Mouse (Mus musculus) stomach, embryonic 16.5 days (tissue): ENCODE results near the gene Tmem175. TPM values are rescaled to one million over a fixed set of nuclear protein-coding genes. Genes with fewer than 3 reads are reported as not detected.
A peak's percentile ranks its signal among the peaks of the same experiment; 100 is the strongest.

Experiments used
- ATAC-seq: fragments of 200-750 bp; cut with Nextera tagmentation; 2 replicates; pipeline ENCODE4 v1.8.0; 2017; ENCODE audit warnings: moderate number of reproducible peaks, moderate TSS enrichment; ENCODE audit not compliant: insufficient read depth, low FRiP score
- H3K27ac ChIP-seq: fragments of 300-500 bp; sonication (generic); 2 replicates; pipeline ENCODE4 v1.5.1; 2014; ENCODE audit warnings: low read length
- H3K27me3 ChIP-seq: fragments of 300-500 bp; sonication (generic); 2 replicates; pipeline ENCODE4 v1.6.1; 2014; ENCODE audit warnings: low read length, control low read depth, mixed read lengths; ENCODE audit not compliant: control insufficient read depth, insufficient read depth
- H3K36me3 ChIP-seq: fragments of 300-500 bp; sonication (generic); 2 replicates; pipeline ENCODE4 v1.6.1; 2014; ENCODE audit warnings: low read length; ENCODE audit not compliant: control insufficient read depth, insufficient read depth
- H3K4me1 ChIP-seq: fragments of 300-500 bp; sonication (generic); 2 replicates; pipeline ENCODE4 v1.6.1; 2014; ENCODE audit warnings: low read length, control low read depth, mixed read lengths; ENCODE audit not compliant: control insufficient read depth, insufficient read depth
- H3K4me2 ChIP-seq: fragments of 300-500 bp; sonication (generic); 2 replicates; pipeline ENCODE4 v1.6.1; 2014; ENCODE audit warnings: low read depth, low read length, mixed read lengths
- H3K4me3 ChIP-seq: fragments of 300-500 bp; sonication (generic); replicated peaks from 2 replicates; pipeline ENCODE4 v1.5.1; 2014; ENCODE audit warnings: mild to moderate bottlenecking, low read length
- H3K9ac ChIP-seq: fragments of 300-500 bp; sonication (generic); 2 replicates; pipeline ENCODE4 v1.6.1; 2014; ENCODE audit warnings: low read length
- H3K9me3 ChIP-seq: fragments of 300-500 bp; sonication (generic); replicated peaks from 2 replicates; pipeline ENCODE4 v1.6.1; 2016; ENCODE audit warnings: low read length, control low read depth; ENCODE audit not compliant: control insufficient read depth
- WGBS: fragments of 180-500 bp; shearing (Covaris S2); extraction: QIAGEN DNeasy Blood & Tissue Kit; methylation state at CpG from one replicate; pipeline ENCODE4 v1.1.7; 2014; 5-methylcytosine and 5-hydroxymethylcytosine counted together
- polyA plus RNA-seq: library from polyadenylated mRNA; unstranded; fragments of >200 nt; fragmentation: Nextera tagmentation; extraction: Ambion mirVana; gene quantifications from 2 replicates; pipeline ENCODE4 v1.2.1, GENCODE M21; 2015

The Tmem175 gene
- polyA plus RNA-seq, 1 experiment from 2014 or later, result 27.1 TPM

DNA sequence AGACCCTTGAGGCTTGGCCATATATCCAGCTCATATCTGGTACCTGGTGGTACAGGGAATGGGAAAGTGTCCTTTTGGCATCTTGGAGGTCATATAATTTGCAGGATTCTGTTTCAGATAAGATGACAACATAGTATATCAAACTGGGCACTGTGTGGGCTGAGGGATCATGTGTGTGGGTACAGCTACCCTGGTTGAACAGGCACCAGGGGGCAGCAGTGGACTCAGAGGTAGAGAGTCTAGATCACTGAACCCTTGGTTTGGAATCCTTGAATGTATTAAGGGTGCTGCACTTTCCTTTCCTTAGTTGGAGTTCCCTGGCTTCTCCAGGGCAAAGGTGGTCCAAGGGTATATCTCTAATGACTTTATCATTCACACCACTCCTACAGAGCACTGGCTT lies 41.2 kb downstream of the Tmem175 start:
- Histone ChIP-seq H3K4me2 (no peak overlapping the region), H3K27me3 (no peaks in the 10 kb centered on the region), H3K4me1 (peaks cover 19% of the 10 kb centered on the region; the same call in 1 of the 2 replicates), H3K9me3 (no peaks in the 10 kb centered on the region), H3K9ac (no peak overlapping the region), H3K36me3 (peaks cover 12% of the 10 kb centered on the region), H3K27ac (no peak overlapping the region), H3K4me3 (no peak overlapping the region)
- peak; percentile 20; the same call in 1 of the 2 replicates for ATAC-seq

- no peak for ATAC-seq
- Histone ChIP-seq H3K9ac (no peak overlapping the region), H3K4me2 (no peak overlapping the region), H3K27me3 (no peaks in the 10 kb centered on the region), H3K9me3 (no peaks in the 10 kb centered on the region), H3K4me1 (peaks cover 21% of the 10 kb centered on the region), H3K27ac (no peak overlapping the region), H3K4me3 (no peak overlapping the region), H3K36me3 (peaks cover 12% of the 10 kb centered on the region)
- 92% methylated on average over 12 of the region's 12 CpGs for WGBS
Observed at GRCm38 (mm10) chr5:108671757-108672156, 42.2 kb downstream of the Tmem175 start.

DNA sequence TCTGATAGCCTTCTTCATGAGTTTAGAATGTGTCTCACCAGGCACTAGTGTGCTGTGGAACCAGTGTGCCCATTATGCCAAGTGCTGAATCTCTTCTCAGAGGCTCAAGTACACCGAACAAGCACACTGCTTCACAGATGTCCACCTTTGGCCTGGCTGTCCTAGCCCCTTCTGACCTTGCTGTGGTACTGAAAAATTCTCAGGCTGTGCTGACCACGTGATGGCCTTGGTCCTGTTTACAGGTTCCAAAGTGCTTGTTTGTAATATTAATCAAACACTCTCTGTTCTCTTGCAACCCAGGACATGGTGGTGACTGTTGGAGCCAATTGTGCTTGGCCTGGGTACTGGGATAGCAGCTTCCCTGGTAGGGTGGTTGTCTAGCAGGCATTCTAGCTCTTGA lies 45.1 kb downstream of the Tmem175 start:
- Histone ChIP-seq H3K9ac (no peak overlapping the region), H3K36me3 (peaks cover 12% of the 10 kb centered on the region), H3K4me3 (no peak overlapping the region), H3K27me3 (no peaks in the 10 kb centered on the region), H3K4me1 (peaks cover 24% of the 10 kb centered on the region), H3K9me3 (no peaks in the 10 kb centered on the region), H3K4me2 (no peak overlapping the region), H3K27ac (no peak overlapping the region)
- ATAC-seq, result no peak
- WGBS, result 68% methylated on average over 2 of the region's 2 CpGs

GRCm38 (mm10) chr5:108675251-108675816 lies 45.8 kb downstream of the Tmem175 start, which contains the start of gene Slc26a1:
Slc26a1 (minus strand) TSS chr5:108675569.
- Histone ChIP-seq H3K27me3 (no peaks in the 10 kb centered on the region), H3K4me1 (peaks cover 17% of the 10 kb centered on the region), H3K27ac (no peak within 1 kb of the TSS), H3K4me3 (no peak within 1 kb of the TSS), H3K9me3 (no peaks in the 10 kb centered on the region), H3K9ac (no peak within 1 kb of the TSS), H3K4me2 (no peak within 1 kb of the TSS), H3K36me3 (peaks cover 12% of the 10 kb centered on the region)
- WGBS, result 54% methylated on average over 9 of the region's 9 CpGs
- ATAC-seq, result peak; percentile 7; the same call in 1 of the 2 replicates

GRCm38 (mm10) chr5:108676772-108677498 lies 47.4 kb downstream of the Tmem175 start:
- Histone ChIP-seq H3K9me3 (no peaks in the 10 kb centered on the region), H3K27me3 (no peaks in the 10 kb centered on the region), H3K4me3 (peak overlapping the region; percentile 39), H3K36me3 (peaks cover 6% of the 10 kb centered on the region), H3K27ac (peak overlapping the region; percentile 49), H3K9ac (peak overlapping the region; percentile 66), H3K4me2 (peak overlapping the region; percentile 59), H3K4me1 (peaks cover 17% of the 10 kb centered on the region)
- 14% methylated on average over 5 of the region's 5 CpGs for WGBS
- peak; percentile 49; the same call in 1 of the 2 replicates for ATAC-seq

DNA sequence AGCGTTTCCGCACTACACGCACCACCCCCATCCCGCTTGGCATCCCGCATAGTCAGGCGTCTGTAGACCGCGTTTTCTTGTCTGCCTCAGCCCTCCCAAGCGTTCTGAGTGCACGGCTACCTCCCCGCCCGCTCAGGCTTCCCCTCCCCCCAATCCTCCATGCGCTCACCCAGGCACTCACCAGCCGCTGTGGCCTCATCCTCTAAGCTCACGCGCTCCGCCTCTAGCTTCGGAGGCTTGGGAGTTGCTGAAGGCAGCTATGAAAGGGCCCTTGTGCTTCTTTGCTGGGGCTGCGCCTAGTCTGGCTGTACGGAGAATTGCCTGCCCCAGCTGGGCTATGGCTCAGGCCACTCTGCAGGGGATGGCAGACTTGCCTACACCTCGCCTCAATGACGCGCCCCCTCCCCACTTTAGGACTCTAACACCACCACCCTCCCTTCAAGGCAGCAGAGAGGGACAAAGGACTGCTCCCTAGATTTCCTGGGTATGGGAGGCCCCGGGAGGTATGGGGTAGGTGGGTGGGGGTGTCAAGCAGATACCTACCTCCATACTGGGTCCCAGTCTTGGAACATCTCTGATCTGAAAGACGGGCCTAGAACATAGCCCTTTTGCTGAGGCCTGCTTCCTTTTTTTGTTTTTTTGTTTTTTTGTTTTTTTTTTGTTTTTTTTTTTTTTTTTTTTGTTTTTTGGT lies 48.2 kb downstream of the Tmem175 start:
- no peaks in the 10 kb centered on the region for H3K9me3 ChIP-seq
- no peaks in the 10 kb centered on the region for H3K27me3 ChIP-seq
- ATAC-seq, result peak; percentile 69
- peak overlapping the region; percentile 59 for H3K4me2 ChIP-seq
- peaks cover 17% of the 10 kb centered on the region for H3K4me1 ChIP-seq
- peak overlapping the region; percentile 39 for H3K4me3 ChIP-seq
- H3K9ac ChIP-seq, result peak overlapping the region; percentile 66
- peak overlapping the region; percentile 49 for H3K27ac ChIP-seq
- H3K36me3 ChIP-seq, result no peaks in the 10 kb centered on the region; the same call in 1 of the 2 replicates
- 5% methylated on average over 25 of the region's 25 CpGs for WGBS

DNA sequence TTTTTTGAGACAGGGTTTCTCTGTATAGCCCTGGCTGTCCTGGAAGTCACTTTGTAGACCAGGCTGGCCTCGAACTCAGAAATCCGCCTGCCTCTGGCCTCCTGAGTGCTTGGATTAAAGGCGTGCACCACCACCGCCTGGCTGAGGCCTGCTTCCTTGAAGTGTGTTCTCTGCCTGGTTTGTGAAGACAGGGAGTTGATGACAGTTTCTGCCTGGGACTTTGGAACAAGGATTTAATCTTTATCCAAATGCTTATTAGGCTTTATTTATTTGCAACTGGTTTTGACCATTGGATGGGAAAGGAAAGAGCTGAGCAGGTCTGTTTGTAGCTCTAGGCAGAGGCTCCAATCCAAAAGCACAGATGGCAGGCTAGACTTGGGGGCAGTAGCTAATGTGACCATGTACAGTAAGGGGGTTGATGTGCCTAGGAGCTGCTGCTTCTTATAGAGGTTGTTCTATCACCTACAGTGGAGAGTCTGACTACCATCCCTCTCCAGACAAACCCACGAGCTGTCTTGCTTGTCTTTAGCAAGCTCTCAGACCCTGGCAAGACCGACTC lies 48.8 kb downstream of the Tmem175 start:
- H3K27ac ChIP-seq, result no peak overlapping the region
- no peak for ATAC-seq
- H3K9me3 ChIP-seq, result no peaks in the 10 kb centered on the region
- no peak overlapping the region for H3K4me2 ChIP-seq
- no peaks in the 10 kb centered on the region for H3K27me3 ChIP-seq
- no peaks in the 10 kb centered on the region for H3K36me3 ChIP-seq
- H3K4me3 ChIP-seq, result no peak overlapping the region
- no peak overlapping the region for H3K9ac ChIP-seq
- WGBS, result 88% methylated on average over 6 of the region's 6 CpGs
- peaks cover 17% of the 10 kb centered on the region for H3K4me1 ChIP-seq

GRCm38 (mm10) chr5:108679909-108680308 lies 50.3 kb downstream of the Tmem175 start:
- H3K27me3 ChIP-seq, result no peaks in the 10 kb centered on the region
- H3K9ac ChIP-seq, result no peak overlapping the region
- H3K4me3 ChIP-seq, result no peak overlapping the region
- peaks cover 17% of the 10 kb centered on the region for H3K4me1 ChIP-seq
- ATAC-seq, result no peak
- no peak overlapping the region for H3K27ac ChIP-seq
- H3K4me2 ChIP-seq, result no peak overlapping the region
- no peaks in the 10 kb centered on the region for H3K9me3 ChIP-seq
- WGBS, result 49% methylated on average over 3 of the region's 3 CpGs
- no peaks in the 10 kb centered on the region for H3K36me3 ChIP-seq

DNA sequence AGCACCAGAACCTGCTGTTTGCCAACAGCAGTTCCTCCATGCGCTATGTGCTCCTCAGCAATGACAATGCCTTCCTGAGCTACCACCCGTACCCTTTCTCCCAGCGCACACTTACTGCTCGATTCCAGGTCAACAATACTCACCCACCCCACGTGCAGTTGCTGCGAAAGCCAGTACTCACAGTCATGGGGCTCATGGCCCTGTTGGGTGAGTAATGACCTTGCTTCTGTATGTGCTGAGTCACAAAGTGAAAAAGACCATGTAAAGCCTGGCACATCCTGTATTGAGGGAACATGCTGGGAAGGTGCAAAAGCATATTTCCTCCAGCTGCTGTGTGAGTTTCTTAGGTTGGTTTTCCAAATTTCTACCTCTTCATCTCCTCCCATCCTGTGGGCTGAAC lies 51.3 kb downstream of the Tmem175 start:
- Histone ChIP-seq H3K27ac (no peak overlapping the region), H3K4me3 (no peak overlapping the region), H3K36me3 (no peaks in the 10 kb centered on the region), H3K4me1 (peaks cover 14% of the 10 kb centered on the region), H3K9ac (no peak overlapping the region), H3K4me2 (no peak overlapping the region), H3K9me3 (no peaks in the 10 kb centered on the region), H3K27me3 (no peaks in the 10 kb centered on the region)
- no peak for ATAC-seq
- 91% methylated on average over 6 of the region's 6 CpGs for WGBS
